Mouse (Mus musculus) right cerebral cortex, adult 2 months (tissue): Measurements from ENCODE around the gene Pold3.

Experiments used
- DNase-seq, 2 experiments: peaks; one replicate each; pipeline ENCODE4 v3.0.0; 2021 to 2022; ENCODE audit warnings: low spot score in 2 of 2

Pold3 gene

GRCm38 (mm10) chr7:100121376-100121789 lies at the start of gene Pold3:
Pold3 (minus strand) TSS chr7:100121565.
- DNase-seq: peak; percentile 99 to 100

GRCm38 (mm10) chr7:100170756-100171155 lies 49.4 kb upstream of the Pold3 start:
- no peak for DNase-seq

GRCm38 (mm10) chr7:100168654-100169053 lies 47.3 kb upstream of the Pold3 start:
- DNase-seq: no peak

- no peak for DNase-seq
Measured at GRCm38 (mm10) chr7:100163506-100163905, 42.1 kb upstream of the Pold3 start.

- no peak for DNase-seq
Measured at GRCm38 (mm10) chr7:100160006-100160405, 38.6 kb upstream of the Pold3 start.

- DNase-seq: peak; percentile 87 to 90
Measured at GRCm38 (mm10) chr7:100159105-100159841, 37.9 kb upstream of the Pold3 start, which contains the start of gene Lipt2. Lipt2 (plus strand) TSS chr7:100159277.

- peak in 1 of 2 experiments; percentile 10 for DNase-seq
Measured at GRCm38 (mm10) chr7:100157669-100158068, 36.3 kb upstream of the Pold3 start.

- DNase-seq: no peak
Measured at GRCm38 (mm10) chr7:100150626-100151025, 29.3 kb upstream of the Pold3 start.

GRCm38 (mm10) chr7:100150086-100150485 lies 28.7 kb upstream of the Pold3 start:
- DNase-seq: no peak

- DNase-seq: no peak
Measured at GRCm38 (mm10) chr7:100148586-100148985, 27.2 kb upstream of the Pold3 start.

GRCm38 (mm10) chr7:100140591-100140990 lies 19.2 kb upstream of the Pold3 start:
- no peak for DNase-seq

GRCm38 (mm10) chr7:100138075-100138474 lies 16.7 kb upstream of the Pold3 start:
- no peak for DNase-seq

GRCm38 (mm10) chr7:100137038-100137437 lies 15.7 kb upstream of the Pold3 start:
- no peak for DNase-seq

- DNase-seq: no peak
Measured at GRCm38 (mm10) chr7:100132379-100132778, 11.0 kb upstream of the Pold3 start.

- DNase-seq: no peak
Measured at GRCm38 (mm10) chr7:100130592-100130991, 9.2 kb upstream of the Pold3 start.

GRCm38 (mm10) chr7:100128262-100129041 lies 7.1 kb upstream of the Pold3 start:
- no peak for DNase-seq

GRCm38 (mm10) chr7:100126514-100126913 lies 5.1 kb upstream of the Pold3 start:
- no peak for DNase-seq

- DNase-seq: no peak
Measured at GRCm38 (mm10) chr7:100125166-100125565, 3.8 kb upstream of the Pold3 start.

- DNase-seq: peak; percentile 10 to 12
Measured at GRCm38 (mm10) chr7:100124211-100124610, 2.8 kb upstream of the Pold3 start.

- DNase-seq: peak; percentile 5 to 21
Measured at GRCm38 (mm10) chr7:100123486-100123885, 2.1 kb upstream of the Pold3 start.

GRCm38 (mm10) chr7:100120791-100121261 lies 539 bp downstream of the Pold3 start:
- peak in 1 of 2 experiments; percentile 17 for DNase-seq

GRCm38 (mm10) chr7:100114279-100114678 lies 7.1 kb downstream of the Pold3 start:
- no peak for DNase-seq

- DNase-seq: peak; percentile 5 to 13
Measured at GRCm38 (mm10) chr7:100113821-100114220, 7.5 kb downstream of the Pold3 start.
